Mouse (Mus musculus): Measurements from ENCODE around the gene Gm49673. TPM values are rescaled to one million over a fixed set of nuclear protein-coding genes. Genes with fewer than 3 reads are reported as not detected.
"Not testable (repeated sequence)": the region's sequence is repeated elsewhere in the genome, so short reads cannot be mapped to it uniquely, and the experiment has no call there.

Gene Gm49673
- polyA plus RNA-seq (2015; fragmentation: Nextera tagmentation; extraction: Ambion mirVana) = 0.62 and 0.89 TPM in 2 replicates

GRCm38 (mm10) chr17:8147439-8148316, at the start of gene Gm49673, which contains the start of gene Rnaset2a:
TSS of gene Gm49673 (minus strand) at chr17:8147788.
TSS of gene Rnaset2a (minus strand) at chr17:8148097.
- H3K4me1 ChIP-seq (replicated peaks; ENCODE audit: insufficient read depth, low read length); H3K9me3 ChIP-seq (replicated peaks; ENCODE audit: low read length); H3K27me3 ChIP-seq (ENCODE audit: insufficient read depth, low read length); H3K36me3 ChIP-seq (ENCODE audit: insufficient read depth, low read length): not testable (repeated sequence)
- peak within 1 kb of the TSS; percentile 66; the same call in 1 of the 2 replicates for H3K9ac ChIP-seq (ENCODE audit: low read depth, low read length)
- peak within 1 kb of the TSS; percentile 51 for H3K4me3 ChIP-seq (replicated peaks; ENCODE audit: low read depth, low read length)
- peak within 1 kb of the TSS; percentile 77; the same call in 1 of the 2 replicates for H3K27ac ChIP-seq
- 0% methylated on average over 41 of the region's 67 CpGs for WGBS
- peak within 1 kb of the TSS; percentile 53 for H3K4me2 ChIP-seq (ENCODE audit: low read length)
- DNase-seq (ENCODE audit: low spot score) (peak; percentile 19), ATAC-seq (replicated peaks; ENCODE audit: low FRiP score, low read depth) (peak; percentile 99)

GRCm38 (mm10) chr17:8195685-8196376, 48.2 kb upstream of the Gm49673 start:
- H3K4me2 ChIP-seq (ENCODE audit: low read length) = no peak overlapping the region
- no peak overlapping the region for H3K27ac ChIP-seq
- H3K4me1 ChIP-seq (replicated peaks; ENCODE audit: insufficient read depth, low read length) = no peaks in the 10 kb centered on the region
- H3K36me3 ChIP-seq (ENCODE audit: insufficient read depth, low read length) = peaks cover 36% of the 10 kb centered on the region
- no peak overlapping the region for H3K4me3 ChIP-seq (replicated peaks; ENCODE audit: low read depth, low read length)
- ATAC-seq (replicated peaks; ENCODE audit: low FRiP score, low read depth) (no peak), DNase-seq (ENCODE audit: low spot score) (no peak)
- H3K9ac ChIP-seq (ENCODE audit: low read depth, low read length) = no peak overlapping the region
- no peak for TF ChIP-seq CTCF (IDR thresholded peaks at IDR 0.05; ENCODE audit: low read depth)
- no peaks in the 10 kb centered on the region for H3K9me3 ChIP-seq (replicated peaks; ENCODE audit: low read length)
- H3K27me3 ChIP-seq (ENCODE audit: insufficient read depth, low read length) = no peaks in the 10 kb centered on the region
- WGBS = 89% methylated on average over 8 of the region's 8 CpGs

- WGBS = 46% methylated on average over 8 of the region's 8 CpGs
- ATAC-seq (replicated peaks; ENCODE audit: low FRiP score, low read depth) (no peak), DNase-seq (ENCODE audit: low spot score) (peak; percentile 5)
- Histone ChIP-seq H3K27me3 (ENCODE audit: insufficient read depth, low read length) (no peaks in the 10 kb centered on the region), H3K9me3 (replicated peaks; ENCODE audit: low read length) (no peaks in the 10 kb centered on the region), H3K9ac (ENCODE audit: low read depth, low read length) (no peak overlapping the region), H3K36me3 (ENCODE audit: insufficient read depth, low read length) (peaks cover 51% of the 10 kb centered on the region), H3K27ac (no peak overlapping the region), H3K4me2 (ENCODE audit: low read length) (no peak overlapping the region), H3K4me3 (replicated peaks; ENCODE audit: low read depth, low read length) (no peak overlapping the region), H3K4me1 (replicated peaks; ENCODE audit: insufficient read depth, low read length) (no peaks in the 10 kb centered on the region)
- no peak for TF ChIP-seq CTCF (IDR thresholded peaks at IDR 0.05; ENCODE audit: low read depth)
Observed at GRCm38 (mm10) chr17:8193678-8194077, 46.1 kb upstream of the Gm49673 start.

- no peak overlapping the region for H3K9ac ChIP-seq (ENCODE audit: low read depth, low read length)
- peaks cover 4% of the 10 kb centered on the region; the same call in 1 of the 2 replicates for H3K4me1 ChIP-seq (replicated peaks; ENCODE audit: insufficient read depth, low read length)
- no peaks in the 10 kb centered on the region for H3K9me3 ChIP-seq (replicated peaks; ENCODE audit: low read length)
- H3K27ac ChIP-seq = no peak overlapping the region
- DNase-seq (ENCODE audit: low spot score) = peak; percentile 59
- no peak for ATAC-seq (replicated peaks; ENCODE audit: low FRiP score, low read depth)
- TF ChIP-seq CTCF (IDR thresholded peaks at IDR 0.05; ENCODE audit: low read depth) = no peak
- H3K36me3 ChIP-seq (ENCODE audit: insufficient read depth, low read length) = peaks cover 51% of the 10 kb centered on the region
- H3K4me3 ChIP-seq (replicated peaks; ENCODE audit: low read depth, low read length) = no peak overlapping the region
- no peak overlapping the region for H3K4me2 ChIP-seq (ENCODE audit: low read length)
- 46% methylated on average over 7 of the region's 7 CpGs for WGBS
- H3K27me3 ChIP-seq (ENCODE audit: insufficient read depth, low read length) = no peaks in the 10 kb centered on the region
Observed at GRCm38 (mm10) chr17:8184217-8184616, 36.6 kb upstream of the Gm49673 start.

GRCm38 (mm10) chr17:8183815-8184214, 36.2 kb upstream of the Gm49673 start:
- Histone ChIP-seq H3K9me3 (replicated peaks; ENCODE audit: low read length) (no peaks in the 10 kb centered on the region), H3K36me3 (ENCODE audit: insufficient read depth, low read length) (peaks cover 51% of the 10 kb centered on the region), H3K4me1 (replicated peaks; ENCODE audit: insufficient read depth, low read length) (peaks cover 4% of the 10 kb centered on the region; the same call in 1 of the 2 replicates), H3K27me3 (ENCODE audit: insufficient read depth, low read length) (no peaks in the 10 kb centered on the region), H3K4me3 (replicated peaks; ENCODE audit: low read depth, low read length) (no peak overlapping the region), H3K27ac (no peak overlapping the region), H3K9ac (ENCODE audit: low read depth, low read length) (no peak overlapping the region), H3K4me2 (ENCODE audit: low read length) (no peak overlapping the region)
- no peak for DNase-seq (ENCODE audit: low spot score)
- no peak for TF ChIP-seq CTCF (IDR thresholded peaks at IDR 0.05; ENCODE audit: low read depth)
- 28% methylated on average over 5 of the region's 5 CpGs for WGBS
- no peak for ATAC-seq (replicated peaks; ENCODE audit: low FRiP score, low read depth)

- Histone ChIP-seq H3K4me3 (replicated peaks; ENCODE audit: low read depth, low read length) (no peak overlapping the region), H3K4me2 (ENCODE audit: low read length) (no peak overlapping the region), H3K36me3 (ENCODE audit: insufficient read depth, low read length) (peaks cover 52% of the 10 kb centered on the region), H3K9me3 (replicated peaks; ENCODE audit: low read length) (no peaks in the 10 kb centered on the region), H3K27ac (no peak overlapping the region), H3K4me1 (replicated peaks; ENCODE audit: insufficient read depth, low read length) (no peaks in the 10 kb centered on the region), H3K9ac (ENCODE audit: low read depth, low read length) (no peak overlapping the region), H3K27me3 (ENCODE audit: insufficient read depth, low read length) (no peaks in the 10 kb centered on the region)
- no peak for ATAC-seq (replicated peaks; ENCODE audit: low FRiP score, low read depth)
- 94% methylated on average over 5 of the region's 5 CpGs for WGBS
- no peak for TF ChIP-seq CTCF (IDR thresholded peaks at IDR 0.05; ENCODE audit: low read depth)
- no peak for DNase-seq (ENCODE audit: low spot score)
Observed at GRCm38 (mm10) chr17:8177090-8177489, 29.5 kb upstream of the Gm49673 start.
